Mouse (Mus musculus): ENCODE data around the gene Tnrc6c. TPM values are rescaled to one million over a fixed set of nuclear protein-coding genes. Genes with fewer than 3 reads are reported as not detected.

The Tnrc6c gene
- polyA plus RNA-seq, 1 experiment from 2014 or later: 8.6 TPM

DNA sequence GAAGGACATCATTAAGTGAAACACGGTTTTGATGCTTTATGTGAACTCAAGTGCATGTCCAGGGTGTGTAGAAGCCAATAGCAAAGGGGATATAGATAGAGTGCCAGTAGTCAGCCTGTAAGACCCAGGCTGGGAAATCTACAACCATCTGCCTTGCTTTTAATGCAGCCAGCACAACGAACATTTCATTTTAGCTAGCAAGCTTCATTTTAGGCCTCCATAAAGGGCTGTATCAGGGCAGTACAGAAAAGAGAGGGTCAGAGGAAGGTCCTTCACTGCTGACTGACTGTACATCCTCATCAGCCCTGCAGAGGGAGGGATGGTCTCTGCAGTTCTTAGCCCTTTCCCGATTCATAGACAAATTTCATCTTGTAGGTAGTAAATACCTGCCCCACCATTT lies 23.0 kb downstream of the Tnrc6c start:
- WGBS: 60% methylated on average over 3 of the region's 3 CpGs
- Histone ChIP-seq H3K4me2 (ENCODE audit: low read depth, low read length) (no peak overlapping the region), H3K27ac (ENCODE audit: low read length) (no peak overlapping the region), H3K9ac (ENCODE audit: low read length) (no peak overlapping the region), H3K4me1 (replicated peaks; ENCODE audit: control insufficient read depth, insufficient read depth, low read length) (0 out of 2 replicates have a peak, but pooled peaks cover 2% of the 10 kb centered on the region), H3K36me3 (ENCODE audit: control insufficient read depth, insufficient read depth, low read length) (no peaks in the 10 kb centered on the region; the same call in 1 of the 2 replicates), H3K27me3 (ENCODE audit: control insufficient read depth, insufficient read depth, low read depth, low read length) (no peaks in the 10 kb centered on the region), H3K4me3 (ENCODE audit: low read length) (no peak overlapping the region), H3K9me3 (ENCODE audit: control insufficient read depth, low read length) (no peaks in the 10 kb centered on the region; the same call in 1 of the 2 replicates)
- ATAC-seq (ENCODE audit: low read depth): no peak

GRCm38 (mm10) chr11:117677594-117677993 lies 23.5 kb downstream of the Tnrc6c start:
- WGBS: 85% methylated on average over 3 of the region's 3 CpGs
- Histone ChIP-seq H3K27ac (ENCODE audit: low read length) (no peak overlapping the region), H3K4me2 (ENCODE audit: low read depth, low read length) (no peak overlapping the region), H3K9ac (ENCODE audit: low read length) (no peak overlapping the region), H3K27me3 (ENCODE audit: control insufficient read depth, insufficient read depth, low read depth, low read length) (no peaks in the 10 kb centered on the region), H3K9me3 (ENCODE audit: control insufficient read depth, low read length) (no peaks in the 10 kb centered on the region; the same call in 1 of the 2 replicates), H3K4me1 (replicated peaks; ENCODE audit: control insufficient read depth, insufficient read depth, low read length) (peaks cover 3% of the 10 kb centered on the region; the same call in 1 of the 2 replicates), H3K36me3 (ENCODE audit: control insufficient read depth, insufficient read depth, low read length) (no peaks in the 10 kb centered on the region; the same call in 1 of the 2 replicates), H3K4me3 (ENCODE audit: low read length) (no peak overlapping the region)
- ATAC-seq (ENCODE audit: low read depth): no peak

DNA sequence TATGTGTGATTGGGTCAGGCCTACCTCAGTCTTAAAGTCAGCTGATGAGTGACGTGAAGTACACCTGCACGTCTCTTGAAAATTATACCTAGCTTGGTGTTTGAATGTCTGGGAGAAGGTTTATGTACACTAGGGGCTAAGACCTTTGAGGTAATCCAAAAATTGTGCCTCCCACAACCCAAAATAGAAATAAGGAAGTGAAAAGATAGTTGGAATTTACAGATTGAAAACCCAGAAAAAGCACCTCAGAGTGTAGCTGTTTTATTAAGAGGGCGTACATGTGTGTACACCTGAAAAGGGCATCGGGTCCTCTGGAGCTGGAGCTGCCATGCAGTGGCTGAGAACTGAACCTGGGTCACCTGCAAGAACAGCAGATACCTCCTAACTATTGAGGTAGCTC lies 24.1 kb downstream of the Tnrc6c start:
- no peak overlapping the region for H3K27ac ChIP-seq (ENCODE audit: low read length)
- H3K4me1 ChIP-seq (replicated peaks; ENCODE audit: control insufficient read depth, insufficient read depth, low read length): peaks cover 6% of the 10 kb centered on the region; the same call in 1 of the 2 replicates
- H3K9me3 ChIP-seq (ENCODE audit: control insufficient read depth, low read length): no peaks in the 10 kb centered on the region; the same call in 1 of the 2 replicates
- no peak for ATAC-seq (ENCODE audit: low read depth)
- 80% methylated on average over 4 of the region's 4 CpGs for WGBS
- H3K4me3 ChIP-seq (ENCODE audit: low read length): no peak overlapping the region
- no peak overlapping the region for H3K9ac ChIP-seq (ENCODE audit: low read length)
- no peaks in the 10 kb centered on the region for H3K27me3 ChIP-seq (ENCODE audit: control insufficient read depth, insufficient read depth, low read depth, low read length)
- H3K4me2 ChIP-seq (ENCODE audit: low read depth, low read length): no peak overlapping the region
- no peaks in the 10 kb centered on the region; the same call in 1 of the 2 replicates for H3K36me3 ChIP-seq (ENCODE audit: control insufficient read depth, insufficient read depth, low read length)

GRCm38 (mm10) chr11:117678740-117679139 lies 24.7 kb downstream of the Tnrc6c start:
- 44% methylated on average over 2 of the region's 2 CpGs for WGBS

DNA sequence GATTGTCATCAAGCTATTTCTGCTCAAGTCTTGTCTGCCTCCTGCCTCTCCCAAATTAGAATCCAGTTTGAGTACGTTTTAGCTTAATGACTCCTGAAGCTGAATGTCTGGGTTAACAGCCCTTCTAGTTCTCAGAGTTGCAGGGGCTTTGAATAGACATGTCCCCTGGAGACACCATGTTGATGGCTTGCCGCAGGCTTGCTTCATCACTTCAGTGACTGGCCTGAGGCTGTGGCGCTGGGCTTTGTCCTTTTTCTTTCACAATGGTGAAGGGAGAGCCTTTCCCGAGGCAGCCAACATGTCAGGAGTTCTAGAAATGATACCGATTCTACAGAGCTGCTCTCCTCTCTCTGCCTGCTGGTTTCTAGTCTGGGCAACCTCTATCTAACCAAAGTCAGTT lies 30.6 kb downstream of the Tnrc6c start:
- Histone ChIP-seq H3K9ac (ENCODE audit: low read length) (no peak overlapping the region), H3K36me3 (ENCODE audit: control insufficient read depth, insufficient read depth, low read length) (no peaks in the 10 kb centered on the region), H3K4me1 (replicated peaks; ENCODE audit: control insufficient read depth, insufficient read depth, low read length) (peaks cover 13% of the 10 kb centered on the region; the same call in 1 of the 2 replicates), H3K4me2 (ENCODE audit: low read depth, low read length) (no peak overlapping the region), H3K4me3 (ENCODE audit: low read length) (no peak overlapping the region), H3K9me3 (ENCODE audit: control insufficient read depth, low read length) (no peaks in the 10 kb centered on the region), H3K27ac (ENCODE audit: low read length) (no peak overlapping the region), H3K27me3 (ENCODE audit: control insufficient read depth, insufficient read depth, low read depth, low read length) (no peaks in the 10 kb centered on the region)
- no peak for ATAC-seq (ENCODE audit: low read depth)
- 42% methylated on average over 5 of the region's 5 CpGs for WGBS

More at GRCm38 (mm10) chr11:117678740-117679139, 24.7 kb downstream of the Tnrc6c start:
- H3K27me3 ChIP-seq (ENCODE audit: control insufficient read depth, insufficient read depth, low read depth, low read length): no peaks in the 10 kb centered on the region
- no peaks in the 10 kb centered on the region; the same call in 1 of the 2 replicates for H3K9me3 ChIP-seq (ENCODE audit: control insufficient read depth, low read length)
- H3K4me2 ChIP-seq (ENCODE audit: low read depth, low read length): no peak overlapping the region
- no peaks in the 10 kb centered on the region; the same call in 1 of the 2 replicates for H3K36me3 ChIP-seq (ENCODE audit: control insufficient read depth, insufficient read depth, low read length)
- ATAC-seq (ENCODE audit: low read depth): no peak
- peaks cover 6% of the 10 kb centered on the region; the same call in 1 of the 2 replicates for H3K4me1 ChIP-seq (replicated peaks; ENCODE audit: control insufficient read depth, insufficient read depth, low read length)
- H3K4me3 ChIP-seq (ENCODE audit: low read length): no peak overlapping the region
- no peak overlapping the region for H3K27ac ChIP-seq (ENCODE audit: low read length)
- no peak overlapping the region for H3K9ac ChIP-seq (ENCODE audit: low read length)

DNA sequence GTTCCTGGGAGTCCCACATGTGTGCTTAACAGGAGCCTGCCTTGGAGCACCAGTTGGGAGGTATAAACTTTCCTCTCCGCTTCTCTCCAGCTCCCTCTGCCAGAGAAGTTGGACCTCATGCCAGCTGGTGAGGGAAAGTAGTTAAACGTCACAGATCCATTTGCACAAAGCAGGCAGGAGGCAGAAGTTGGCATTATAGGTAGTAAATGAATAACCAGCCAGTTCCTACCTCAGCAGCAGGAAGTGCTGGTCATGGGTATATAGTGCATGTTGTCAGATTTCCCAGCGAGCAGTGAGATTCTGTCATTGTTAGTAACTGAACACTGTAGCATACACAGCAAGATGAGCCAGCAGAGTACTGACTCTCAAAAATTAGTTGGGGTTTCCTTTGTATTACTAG lies 31.4 kb downstream of the Tnrc6c start:
- Histone ChIP-seq H3K9me3 (ENCODE audit: control insufficient read depth, low read length) (no peaks in the 10 kb centered on the region), H3K4me1 (replicated peaks; ENCODE audit: control insufficient read depth, insufficient read depth, low read length) (peaks cover 13% of the 10 kb centered on the region; the same call in 1 of the 2 replicates), H3K4me2 (ENCODE audit: low read depth, low read length) (no peak overlapping the region), H3K27me3 (ENCODE audit: control insufficient read depth, insufficient read depth, low read depth, low read length) (no peaks in the 10 kb centered on the region), H3K9ac (ENCODE audit: low read length) (no peak overlapping the region), H3K4me3 (ENCODE audit: low read length) (no peak overlapping the region), H3K27ac (ENCODE audit: low read length) (no peak overlapping the region), H3K36me3 (ENCODE audit: control insufficient read depth, insufficient read depth, low read length) (no peaks in the 10 kb centered on the region)
- no peak for ATAC-seq (ENCODE audit: low read depth)
- WGBS: 30% methylated on average over 3 of the region's 3 CpGs

DNA sequence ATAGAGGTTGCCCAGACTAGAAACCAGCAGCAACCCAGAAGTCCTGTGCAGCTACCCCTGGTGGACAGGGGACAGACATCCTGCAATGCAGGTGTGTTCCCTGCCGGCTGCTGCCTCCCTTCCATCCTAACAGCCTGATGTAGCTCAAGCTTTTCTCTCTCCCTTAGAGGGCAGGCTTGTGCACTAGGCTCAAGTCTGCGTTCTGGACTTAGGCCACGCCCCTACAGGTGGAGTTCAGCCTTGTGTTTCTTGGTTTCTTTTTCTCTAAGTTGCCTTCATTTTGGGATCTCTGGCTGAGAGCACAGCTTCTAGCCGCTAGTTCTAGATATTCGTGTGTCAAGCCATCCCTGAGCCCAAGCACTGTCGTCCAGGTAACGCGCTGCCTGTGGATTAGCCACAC lies 31.9 kb downstream of the Tnrc6c start:
- Histone ChIP-seq H3K4me3 (ENCODE audit: low read length) (no peak overlapping the region), H3K9ac (ENCODE audit: low read length) (no peak overlapping the region), H3K27ac (ENCODE audit: low read length) (no peak overlapping the region), H3K27me3 (ENCODE audit: control insufficient read depth, insufficient read depth, low read depth, low read length) (no peaks in the 10 kb centered on the region), H3K4me2 (ENCODE audit: low read depth, low read length) (peak overlapping the region; percentile 13), H3K36me3 (ENCODE audit: control insufficient read depth, insufficient read depth, low read length) (no peaks in the 10 kb centered on the region), H3K4me1 (replicated peaks; ENCODE audit: control insufficient read depth, insufficient read depth, low read length) (peaks cover 13% of the 10 kb centered on the region; the same call in 1 of the 2 replicates), H3K9me3 (ENCODE audit: control insufficient read depth, low read length) (no peaks in the 10 kb centered on the region)
- ATAC-seq (ENCODE audit: low read depth): peak; percentile 71
- 47% methylated on average over 8 of the region's 8 CpGs for WGBS

DNA sequence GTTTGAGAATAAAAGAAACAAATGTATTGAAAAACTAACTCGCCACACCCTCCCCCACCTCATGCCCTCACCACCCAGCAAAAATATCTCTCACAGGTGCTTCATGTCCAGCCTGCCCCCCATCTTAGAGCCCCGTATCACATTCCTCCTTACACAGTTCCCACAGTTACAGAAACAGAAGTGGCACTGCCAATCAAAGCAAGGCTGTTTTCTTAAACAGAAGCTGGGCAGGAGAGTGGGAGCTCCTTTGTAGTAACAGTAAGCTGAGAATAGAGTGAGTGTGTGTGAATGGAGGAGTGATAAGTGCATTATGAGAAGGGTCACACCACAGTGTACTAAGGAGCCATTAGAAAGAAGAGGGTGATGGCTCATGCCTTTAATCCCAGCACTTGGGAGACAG lies 34.5 kb downstream of the Tnrc6c start:
- Histone ChIP-seq H3K9me3 (ENCODE audit: control insufficient read depth, low read length) (no peaks in the 10 kb centered on the region), H3K4me2 (ENCODE audit: low read depth, low read length) (no peak overlapping the region), H3K27ac (ENCODE audit: low read length) (no peak overlapping the region), H3K4me1 (replicated peaks; ENCODE audit: control insufficient read depth, insufficient read depth, low read length) (peaks cover 9% of the 10 kb centered on the region; the same call in 1 of the 2 replicates), H3K9ac (ENCODE audit: low read length) (no peak overlapping the region), H3K27me3 (ENCODE audit: control insufficient read depth, insufficient read depth, low read depth, low read length) (no peaks in the 10 kb centered on the region), H3K4me3 (ENCODE audit: low read length) (no peak overlapping the region), H3K36me3 (ENCODE audit: control insufficient read depth, insufficient read depth, low read length) (no peaks in the 10 kb centered on the region)
- no peak for ATAC-seq (ENCODE audit: low read depth)
- 57% methylated on average over 2 of the region's 2 CpGs for WGBS

- ATAC-seq (ENCODE audit: low read depth): no peak
- H3K4me3 ChIP-seq (ENCODE audit: low read length): no peak overlapping the region
- no peak overlapping the region for H3K4me2 ChIP-seq (ENCODE audit: low read depth, low read length)
- H3K36me3 ChIP-seq (ENCODE audit: control insufficient read depth, insufficient read depth, low read length): no peaks in the 10 kb centered on the region
- H3K27ac ChIP-seq (ENCODE audit: low read length): no peak overlapping the region
- peaks cover 2% of the 10 kb centered on the region; the same call in 1 of the 2 replicates for H3K4me1 ChIP-seq (replicated peaks; ENCODE audit: control insufficient read depth, insufficient read depth, low read length)
- H3K9me3 ChIP-seq (ENCODE audit: control insufficient read depth, low read length): no peaks in the 10 kb centered on the region
- H3K9ac ChIP-seq (ENCODE audit: low read length): no peak overlapping the region
- no peaks in the 10 kb centered on the region for H3K27me3 ChIP-seq (ENCODE audit: control insufficient read depth, insufficient read depth, low read depth, low read length)
Observed at GRCm38 (mm10) chr11:117691311-117691710, 37.2 kb downstream of the Tnrc6c start.

GRCm38 (mm10) chr11:117694050-117694449 lies 40.0 kb downstream of the Tnrc6c start:
- H3K4me2 ChIP-seq (ENCODE audit: low read depth, low read length): no peak overlapping the region
- no peaks in the 10 kb centered on the region for H3K27me3 ChIP-seq (ENCODE audit: control insufficient read depth, insufficient read depth, low read depth, low read length)
- H3K9ac ChIP-seq (ENCODE audit: low read length): no peak overlapping the region
- H3K9me3 ChIP-seq (ENCODE audit: control insufficient read depth, low read length): no peaks in the 10 kb centered on the region
- no peak overlapping the region for H3K4me3 ChIP-seq (ENCODE audit: low read length)
- H3K27ac ChIP-seq (ENCODE audit: low read length): no peak overlapping the region
- H3K4me1 ChIP-seq (replicated peaks; ENCODE audit: control insufficient read depth, insufficient read depth, low read length): no peaks in the 10 kb centered on the region
- H3K36me3 ChIP-seq (ENCODE audit: control insufficient read depth, insufficient read depth, low read length): no peaks in the 10 kb centered on the region
- 81% methylated on average over 5 of the region's 5 CpGs for WGBS
- ATAC-seq (ENCODE audit: low read depth): no peak
